Mouse (Mus musculus): ENCODE results near the gene Birc6.

DNA sequence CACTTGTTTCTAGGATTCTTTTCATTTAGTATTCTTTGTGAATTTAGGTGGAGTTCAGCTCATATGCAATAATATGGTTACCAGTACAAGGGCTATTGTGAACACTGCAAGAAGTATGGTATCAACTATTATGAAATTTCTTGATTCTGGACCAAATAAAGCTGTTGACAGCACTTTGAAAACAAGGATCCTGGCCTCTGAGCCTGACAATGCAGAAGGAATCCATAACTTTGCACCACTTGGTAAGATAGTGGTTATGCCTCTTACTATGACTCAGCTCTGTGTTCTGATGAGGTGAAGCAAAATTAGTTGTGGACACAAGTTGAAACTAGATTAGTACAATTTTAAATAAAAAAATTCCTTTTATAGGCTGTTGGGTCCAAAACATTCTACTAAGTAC is 114.3 kb downstream of the Birc6 start:
- TF ChIP-seq GATA1 (IDR thresholded peaks at IDR 0.05; ENCODE audit: low read length) (no peak), TAL1 (IDR thresholded peaks at IDR 0.05; ENCODE audit: low read length) (no peak)
